Mouse (Mus musculus) urinary bladder, adult 2 months (tissue): Measurements from ENCODE around the gene Ank3. TPM values are rescaled to one million over a fixed set of nuclear protein-coding genes. Genes with fewer than 3 reads are reported as not detected.

Source experiments
- DNase-seq: peaks from one replicate; pipeline ENCODE4 v3.0.0; 2022; ENCODE audit warnings: low spot score
- polyA plus RNA-seq: library from polyadenylated mRNA; depleted of rRNA; stranded (reverse); fragments of >200 nt; gene quantifications from 2 replicates; pipeline ENCODE4 v1.2.3, GENCODE M21; 2012

The Ank3 gene
- polyA plus RNA-seq, 1 experiment: 27.3 TPM

DNA sequence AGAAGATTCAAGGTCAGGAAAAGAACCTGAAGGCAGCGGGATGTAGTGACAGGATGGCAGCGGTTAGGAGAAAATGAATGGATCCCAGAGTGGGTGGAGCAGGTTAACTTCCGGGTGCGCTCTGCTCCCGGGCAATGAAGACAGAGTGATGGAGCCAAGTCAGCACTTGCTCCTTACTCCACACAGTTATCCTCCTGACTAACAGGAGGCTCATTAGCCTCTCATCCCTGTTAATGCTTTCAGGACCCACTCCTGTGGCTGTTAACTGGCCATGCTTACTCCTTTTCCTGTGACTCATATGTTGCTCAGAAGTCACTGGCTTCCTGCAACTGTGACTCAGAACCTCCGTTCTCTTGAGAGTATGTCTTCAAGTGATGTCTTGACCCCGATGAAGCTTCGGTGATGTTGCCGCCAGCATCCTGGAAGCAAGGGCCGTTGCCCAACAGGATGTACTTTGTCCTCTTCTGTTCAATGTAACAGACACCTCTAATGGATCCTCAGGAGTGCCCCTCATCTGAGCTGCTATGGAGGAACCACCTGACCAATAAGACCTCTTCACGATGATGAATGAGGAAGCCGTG is 378.6 kb downstream of the Ank3 start:
- no peak for DNase-seq

DNA sequence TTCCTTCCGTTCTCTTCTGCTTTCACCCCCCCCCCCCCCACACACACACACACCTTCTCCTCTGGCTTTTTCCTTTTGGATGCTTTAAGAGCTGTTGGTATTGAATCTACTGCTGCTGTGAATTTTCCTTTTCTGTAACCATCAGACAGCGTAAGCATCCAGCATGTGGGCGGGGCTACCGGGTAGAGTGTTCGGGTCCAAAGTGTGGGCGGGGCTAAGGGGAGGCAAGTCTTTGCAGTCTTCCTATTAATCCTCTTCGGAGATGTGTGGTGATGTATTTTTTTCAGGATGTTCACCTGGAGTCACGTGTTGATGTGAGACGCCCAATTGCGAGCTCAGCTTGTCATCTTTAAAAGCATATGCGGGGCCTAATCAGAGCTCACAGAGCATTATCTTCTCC is 379.2 kb downstream of the Ank3 start:
- DNase-seq: no peak

DNA sequence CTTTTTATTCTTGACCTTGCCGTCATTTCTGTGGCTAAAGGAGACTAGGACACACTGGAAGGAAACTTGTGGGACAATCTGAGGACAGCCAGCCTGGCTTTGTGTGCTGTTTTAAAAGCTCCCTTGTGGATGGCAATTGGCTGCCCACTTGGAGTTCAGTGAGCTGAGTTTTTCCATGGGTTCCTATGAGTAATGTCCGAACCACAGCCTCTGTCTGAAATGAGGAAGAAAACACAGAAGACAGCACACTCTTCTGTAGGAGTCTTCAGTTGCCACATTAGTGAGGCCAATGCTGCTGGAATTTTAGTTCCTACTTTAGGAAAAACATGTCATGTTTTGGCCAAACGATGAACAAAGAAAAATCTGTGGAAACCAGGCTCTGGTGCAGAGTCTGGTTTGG is 380.7 kb downstream of the Ank3 start:
- no peak for DNase-seq

DNA sequence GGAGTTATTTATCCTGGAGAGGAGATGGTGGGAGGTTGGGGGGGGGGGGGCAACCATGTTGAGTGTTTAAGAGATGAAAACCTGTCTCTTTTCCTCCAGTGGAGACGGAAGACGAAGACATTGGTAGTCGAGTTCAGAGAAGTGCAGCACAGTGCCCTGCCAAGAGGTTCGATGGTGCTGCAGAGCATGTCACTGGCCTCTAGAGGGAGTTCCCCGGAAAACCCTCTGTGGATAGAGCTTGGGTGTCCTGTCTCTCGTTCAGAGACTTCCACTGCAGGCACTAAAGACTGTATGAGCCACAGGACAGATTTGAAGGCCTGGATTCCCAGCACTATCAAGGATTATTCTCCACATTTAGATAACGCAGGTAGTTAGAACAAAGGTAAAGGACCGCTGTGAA is 382.9 kb downstream of the Ank3 start:
- no peak for DNase-seq

DNA sequence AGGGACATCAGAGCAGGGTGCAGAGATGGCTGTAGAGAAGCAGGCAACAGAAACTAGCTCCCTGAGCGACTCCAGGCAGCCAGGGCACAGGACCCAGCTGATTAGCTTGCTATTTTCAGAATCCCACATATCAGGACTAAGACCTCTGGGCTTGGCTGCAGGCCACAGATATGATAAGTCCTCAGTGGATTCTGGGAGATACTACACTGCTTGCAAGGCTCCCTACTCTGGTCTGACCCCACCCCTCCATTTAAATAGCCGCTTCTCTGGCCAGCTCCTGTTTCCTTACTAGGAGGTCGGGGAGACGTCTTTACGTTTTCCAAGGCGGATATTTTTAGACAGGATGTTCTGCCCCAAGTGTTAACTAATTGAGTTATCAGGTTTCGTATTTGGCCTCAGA is 386.7 kb downstream of the Ank3 start:
- no peak for DNase-seq

DNA sequence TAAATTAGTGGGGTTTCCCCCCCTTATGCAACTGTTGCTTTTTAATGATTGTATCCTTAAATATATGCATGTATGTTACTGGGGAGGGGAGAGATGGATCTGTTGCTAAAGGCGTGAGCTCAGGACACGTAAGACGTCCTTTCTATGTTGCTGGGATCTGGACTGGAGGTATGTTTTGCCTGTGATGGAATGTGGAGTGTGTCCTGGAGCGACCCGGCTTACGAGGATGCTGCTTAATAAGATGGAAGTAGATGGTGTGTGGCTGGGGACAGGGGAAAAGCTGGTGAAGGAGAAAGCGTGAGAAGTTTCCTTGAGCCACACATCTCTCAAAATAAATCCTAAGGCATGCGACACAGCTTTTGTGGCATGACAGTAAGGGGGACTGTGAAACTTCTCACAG is 387.1 kb downstream of the Ank3 start:
- DNase-seq: no peak

DNA sequence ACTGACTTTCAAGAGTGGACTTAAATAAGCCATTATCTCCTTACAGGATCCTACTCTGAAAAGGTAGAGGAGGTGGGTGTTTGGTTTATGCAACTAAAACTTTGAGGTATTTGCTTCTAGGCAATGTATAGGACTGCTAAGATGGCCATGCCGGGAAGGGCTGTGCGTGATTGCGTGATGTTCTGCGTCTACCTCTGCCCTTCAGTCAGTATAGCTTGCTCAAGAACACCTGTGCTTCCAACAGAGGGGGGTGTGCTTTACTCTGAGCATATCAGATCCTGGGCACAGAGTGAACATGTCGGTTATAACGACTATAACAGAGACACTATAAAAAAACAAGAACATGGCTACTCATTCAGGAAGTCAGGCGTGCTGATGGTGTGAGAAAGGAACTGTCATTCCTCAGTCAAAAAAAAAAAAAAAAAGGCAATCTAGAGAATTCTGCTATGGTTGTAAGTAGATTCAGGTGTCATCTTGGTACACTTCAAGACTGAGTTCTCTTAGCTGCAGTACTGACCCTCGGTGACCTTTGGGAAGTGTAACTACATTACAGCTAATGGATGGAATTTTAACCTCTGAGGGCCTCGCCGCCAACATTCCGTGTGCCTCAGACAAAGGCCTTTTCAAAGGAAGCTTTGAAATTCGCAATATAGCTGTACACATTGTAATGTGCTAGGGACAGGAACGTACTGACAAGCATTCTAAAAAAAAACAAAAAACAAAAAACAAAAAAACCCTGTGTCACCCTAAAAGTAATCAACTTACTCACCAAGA is 387.8 kb downstream of the Ank3 start:
- no peak for DNase-seq

DNA sequence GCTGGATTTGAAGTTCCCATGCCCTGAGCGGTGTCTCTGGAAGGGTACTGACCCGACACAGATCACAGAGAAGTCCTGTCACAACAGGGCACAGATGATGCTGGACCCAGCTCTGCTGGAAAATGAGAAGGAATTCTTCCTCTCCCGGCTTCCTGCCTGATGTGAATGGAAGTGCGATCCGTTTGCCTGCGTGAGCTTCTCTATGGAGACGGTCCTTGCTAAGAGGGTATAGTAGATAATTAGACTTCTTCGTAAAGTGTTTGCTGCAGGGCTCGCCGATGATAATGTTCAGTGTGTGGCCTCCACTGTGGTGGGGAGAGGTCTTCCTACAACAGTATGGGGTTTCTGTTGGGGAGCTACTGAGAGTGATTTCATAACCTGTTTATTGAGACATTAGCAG is 388.8 kb downstream of the Ank3 start:
- DNase-seq: no peak

DNA sequence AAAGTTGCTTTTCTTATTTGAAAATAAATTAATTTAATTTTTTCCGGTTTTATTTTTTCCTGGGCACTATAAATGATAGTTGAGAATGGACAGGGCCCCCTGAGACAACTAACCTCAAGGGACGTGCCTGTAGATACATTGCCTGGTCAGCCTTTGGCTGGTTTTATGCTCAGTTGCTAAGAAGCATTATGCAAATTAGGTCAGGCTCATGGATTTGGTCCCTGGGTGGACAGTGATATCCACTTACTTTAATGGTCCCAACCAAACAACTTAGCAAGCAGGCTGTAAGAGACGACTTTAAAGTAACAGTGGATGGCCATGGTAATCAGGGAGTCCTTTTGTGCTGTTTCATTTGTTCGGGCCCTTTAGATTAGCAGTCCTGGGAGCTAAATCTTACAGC is 392.0 kb downstream of the Ank3 start:
- DNase-seq: no peak

DNA sequence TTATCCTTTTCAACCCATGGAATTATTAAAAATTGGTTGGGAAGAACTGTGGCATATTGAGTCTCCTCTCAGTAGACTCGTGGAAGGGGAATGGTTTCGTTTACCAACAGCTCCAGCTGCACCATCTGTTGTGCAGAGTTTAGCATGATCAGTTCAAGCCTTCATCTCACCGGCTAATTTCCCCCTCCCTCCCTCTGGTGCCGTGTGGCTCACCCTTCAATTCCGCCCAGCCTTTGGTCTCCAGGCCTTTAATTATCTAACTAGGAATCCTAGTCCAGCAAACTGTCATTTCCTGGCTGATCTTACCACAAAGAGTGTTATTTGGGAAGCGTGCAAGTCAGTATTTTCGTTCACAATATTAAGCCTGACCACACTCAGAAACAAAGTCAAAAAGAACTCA is 393.4 kb downstream of the Ank3 start:
- no peak for DNase-seq

DNA sequence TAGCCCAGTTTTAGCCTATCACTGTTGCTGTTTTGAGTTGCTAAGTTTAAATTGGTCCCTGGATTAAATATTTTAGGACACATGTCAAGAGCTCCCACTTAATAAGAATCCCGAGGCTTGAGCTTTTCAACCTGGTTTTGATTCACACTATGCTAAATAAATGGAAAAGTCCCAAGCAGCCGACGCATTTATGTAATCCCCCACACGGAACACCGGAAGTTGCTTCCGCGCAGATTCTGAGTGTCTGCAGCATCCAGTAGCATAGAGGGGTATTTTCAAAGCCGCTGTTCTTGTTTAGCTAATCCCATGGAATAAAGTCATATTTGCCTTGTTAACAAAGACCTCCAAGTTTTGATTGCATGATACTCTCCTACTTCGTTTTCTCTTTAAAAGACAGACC is 393.8 kb downstream of the Ank3 start:
- no peak for DNase-seq

DNA sequence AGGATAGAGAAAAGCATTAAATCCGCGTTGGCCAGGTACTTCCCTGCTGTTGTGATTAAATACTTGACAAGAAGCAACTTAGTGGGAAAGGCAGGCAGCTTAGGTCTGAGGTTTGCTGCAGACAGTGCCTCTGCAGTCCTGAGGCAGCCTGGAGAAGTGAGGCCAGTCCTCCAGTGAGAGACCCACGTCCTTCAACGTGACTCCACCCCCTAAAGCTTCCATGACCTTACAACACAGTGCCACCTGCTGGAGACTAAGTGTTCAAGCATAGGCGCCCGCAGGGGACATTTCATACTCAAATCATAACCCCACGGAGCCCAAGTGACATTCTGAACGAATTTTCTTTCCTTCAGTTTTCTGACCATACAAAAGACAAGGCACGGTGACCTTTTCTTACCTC is 394.5 kb downstream of the Ank3 start:
- DNase-seq: no peak

DNA sequence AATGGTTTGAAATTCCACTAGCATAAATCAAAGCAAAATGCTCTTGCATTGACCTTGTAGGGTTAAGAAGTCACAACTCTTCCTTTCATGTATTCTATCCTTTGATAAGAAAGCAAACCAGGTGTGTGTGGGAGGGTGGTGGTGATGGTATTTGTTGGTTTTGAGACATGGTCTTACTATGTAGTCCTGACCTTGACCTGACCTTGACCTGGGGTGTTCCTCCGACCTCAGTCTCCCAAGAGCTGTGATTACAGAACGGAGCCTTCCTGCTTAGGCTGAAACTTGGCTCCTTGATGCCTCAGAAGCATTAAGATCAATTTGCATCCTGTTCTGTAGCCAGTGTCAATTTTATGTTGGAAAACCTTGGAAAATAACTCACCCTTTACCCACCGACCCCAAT is 397.1 kb downstream of the Ank3 start:
- no peak for DNase-seq

DNA sequence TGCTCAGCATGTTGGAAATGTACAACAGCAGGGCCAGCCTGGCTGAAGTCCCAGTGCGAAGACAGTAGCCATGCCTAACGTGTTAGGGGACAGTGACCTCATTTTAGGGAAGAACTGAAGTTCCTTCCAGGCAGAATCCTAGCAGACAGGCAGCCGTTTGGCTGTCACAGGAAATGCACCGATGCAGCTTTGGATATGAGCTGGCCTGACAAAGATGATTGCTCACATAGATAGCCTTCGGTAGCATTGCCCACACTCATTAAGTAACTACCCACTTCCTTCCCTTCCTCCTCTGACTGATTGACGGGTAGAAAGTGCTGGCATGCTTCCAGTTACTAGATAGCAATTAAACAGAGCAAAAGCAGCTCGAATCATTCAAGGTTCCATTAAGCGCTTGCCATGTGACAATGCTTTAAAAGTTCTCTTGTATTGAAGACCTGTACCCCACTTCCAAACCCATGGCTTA is 397.9 kb downstream of the Ank3 start:
- no peak for DNase-seq

DNA sequence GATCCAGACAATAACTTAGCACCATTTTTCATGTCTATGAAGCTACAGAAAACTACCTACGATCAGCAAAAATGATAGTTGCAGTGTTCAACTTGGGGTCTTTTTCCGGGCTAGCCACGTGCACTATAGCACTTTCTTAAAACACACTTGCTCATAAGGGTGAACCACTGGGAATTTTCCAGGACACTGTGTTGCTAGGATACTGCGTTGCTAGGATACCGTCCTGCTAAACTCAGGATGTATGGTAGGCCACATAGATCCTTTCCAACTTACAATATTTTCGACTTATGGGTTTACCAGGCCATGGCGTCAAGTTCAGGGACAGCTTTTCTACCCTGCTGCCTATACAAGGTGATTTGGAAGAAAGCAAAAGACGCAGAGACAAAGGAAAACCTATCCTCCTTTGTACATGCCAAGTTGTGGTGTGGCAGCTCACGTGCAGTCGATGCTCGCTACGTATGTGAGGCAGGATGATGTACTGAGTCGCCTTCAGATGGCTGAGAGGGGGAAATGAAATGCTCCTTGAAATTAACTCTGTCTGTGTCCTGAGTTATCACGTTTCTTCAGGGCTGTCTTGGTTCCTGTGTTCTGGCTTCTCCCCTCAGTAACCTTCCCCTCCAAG is 404.7 kb downstream of the Ank3 start:
- no peak for DNase-seq

DNA sequence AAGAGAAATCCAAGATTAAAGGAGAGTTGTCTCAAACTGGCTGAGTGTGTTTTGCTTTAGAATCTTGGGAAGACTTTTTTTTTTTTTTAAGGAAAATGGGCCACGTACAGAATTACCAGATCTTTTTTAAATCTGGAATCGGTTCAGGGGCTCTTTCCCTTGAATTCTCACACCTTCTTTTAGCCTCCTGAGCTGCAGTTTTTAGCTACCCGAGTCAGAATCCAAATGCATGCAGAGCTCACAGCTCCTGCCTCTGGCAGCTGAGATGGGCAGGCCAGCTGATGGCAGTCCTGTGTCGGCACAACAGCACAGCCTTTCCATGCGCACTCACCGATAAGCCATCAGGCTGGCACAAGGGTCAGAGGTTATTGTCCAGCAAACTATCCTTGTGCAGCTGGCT is 406.0 kb downstream of the Ank3 start:
- no peak for DNase-seq

DNA sequence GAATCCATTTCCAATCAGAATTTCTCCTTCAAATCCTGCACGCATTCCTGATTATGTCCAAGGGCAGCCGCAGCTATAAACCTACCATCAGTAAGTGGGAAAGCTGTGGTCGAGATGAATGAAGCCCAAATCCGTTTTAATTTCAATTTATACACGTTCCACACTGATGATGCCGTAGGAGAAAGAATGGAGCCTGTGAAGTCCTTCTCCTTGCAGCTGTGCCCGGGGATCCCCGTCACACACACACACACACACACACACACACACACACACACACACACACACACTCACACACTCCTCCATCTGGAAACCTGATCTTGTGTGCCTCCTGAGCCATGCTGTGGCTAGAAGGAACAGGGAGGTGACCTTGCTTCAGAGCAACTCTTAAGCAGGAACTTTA is 412.2 kb downstream of the Ank3 start:
- no peak for DNase-seq

DNA sequence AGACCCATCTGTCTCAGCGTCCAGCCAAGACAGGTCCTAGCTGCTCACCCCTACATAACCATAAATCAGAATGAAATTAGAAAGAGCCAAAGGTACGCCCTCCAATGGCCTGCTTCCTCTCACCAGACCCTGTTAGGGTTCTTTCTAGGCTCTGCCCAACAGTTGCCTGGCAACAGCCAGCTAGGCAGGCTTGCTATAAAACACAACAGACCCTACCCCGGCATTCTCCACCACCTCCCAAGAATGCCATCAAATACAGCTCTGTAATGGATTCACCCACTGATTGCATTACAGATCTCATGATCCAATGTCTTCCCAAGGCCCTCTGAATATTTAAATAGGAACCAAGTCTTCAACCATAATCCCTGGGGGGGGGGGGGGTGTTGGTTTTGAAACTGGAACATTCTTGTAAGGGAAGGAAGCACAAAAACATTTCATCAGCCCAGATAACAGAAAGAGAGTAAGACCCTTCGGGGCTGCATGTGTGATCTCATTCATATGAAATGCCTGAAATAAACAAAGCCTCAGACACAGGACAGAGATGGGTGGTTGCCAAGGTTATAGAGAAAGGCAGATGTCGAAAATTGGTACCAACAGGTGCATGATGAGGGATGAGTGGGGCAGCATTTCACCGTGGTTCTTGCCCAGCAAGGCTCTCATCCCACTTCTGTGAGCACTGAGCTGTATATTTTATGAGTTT is 415.4 kb downstream of the Ank3 start:
- no peak for DNase-seq

DNA sequence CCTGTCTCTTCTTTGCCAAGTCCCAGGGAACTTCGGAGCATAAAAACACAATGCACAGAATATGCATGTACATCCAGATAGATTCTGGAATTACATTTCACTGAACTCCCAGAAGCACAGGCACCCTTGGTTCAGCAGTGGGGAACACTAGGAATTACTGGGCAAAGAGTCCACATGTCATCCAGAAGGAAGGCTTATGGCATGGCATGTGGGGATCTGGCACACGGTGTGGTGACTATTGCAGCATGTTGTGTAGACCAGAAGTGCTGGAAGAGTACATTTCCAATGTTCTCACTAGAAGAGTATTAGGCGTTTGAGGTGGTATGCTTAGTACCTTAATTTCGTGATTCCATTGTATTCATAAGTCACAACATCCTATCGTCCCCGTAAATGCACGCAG is 422.7 kb downstream of the Ank3 start:
- DNase-seq: no peak

DNA sequence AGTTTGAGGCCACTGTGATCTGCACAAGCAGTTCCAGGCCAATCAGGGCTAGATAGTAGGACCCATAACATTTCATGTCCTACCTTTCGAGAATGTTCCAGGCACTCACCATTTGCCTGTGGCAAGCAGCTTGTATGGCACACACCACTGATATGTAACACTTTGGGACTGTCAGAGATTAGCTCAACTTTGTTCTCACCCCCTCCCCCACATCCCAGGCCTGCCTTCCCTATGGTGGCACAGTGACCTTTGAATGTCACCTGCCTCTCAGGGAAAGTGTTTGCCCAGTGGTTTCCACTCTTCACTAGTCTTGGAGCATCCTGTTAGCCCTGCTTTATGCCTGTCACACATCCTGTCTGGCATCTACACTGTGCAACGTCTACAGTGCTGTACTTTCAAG is 430.2 kb downstream of the Ank3 start:
- DNase-seq: no peak

DNA sequence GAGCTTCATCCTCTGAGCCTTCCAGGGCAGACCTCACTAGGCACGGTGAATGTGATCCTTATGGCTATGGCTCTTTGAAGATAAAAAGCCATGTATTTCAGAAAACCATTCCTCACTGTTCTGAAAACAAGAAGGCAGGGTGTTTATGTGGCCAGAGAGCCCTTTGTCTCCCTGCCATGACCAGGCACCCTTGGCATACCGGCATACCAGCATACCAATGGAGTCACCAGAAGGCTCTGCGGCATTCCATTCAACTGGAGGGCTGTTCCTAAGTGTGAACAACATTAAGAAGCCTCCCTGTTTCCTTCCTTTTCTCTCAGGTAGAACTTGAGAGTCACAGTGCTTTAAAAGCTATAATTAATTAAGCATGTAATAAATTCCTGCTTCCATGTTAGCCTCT is 430.7 kb downstream of the Ank3 start:
- DNase-seq: no peak

DNA sequence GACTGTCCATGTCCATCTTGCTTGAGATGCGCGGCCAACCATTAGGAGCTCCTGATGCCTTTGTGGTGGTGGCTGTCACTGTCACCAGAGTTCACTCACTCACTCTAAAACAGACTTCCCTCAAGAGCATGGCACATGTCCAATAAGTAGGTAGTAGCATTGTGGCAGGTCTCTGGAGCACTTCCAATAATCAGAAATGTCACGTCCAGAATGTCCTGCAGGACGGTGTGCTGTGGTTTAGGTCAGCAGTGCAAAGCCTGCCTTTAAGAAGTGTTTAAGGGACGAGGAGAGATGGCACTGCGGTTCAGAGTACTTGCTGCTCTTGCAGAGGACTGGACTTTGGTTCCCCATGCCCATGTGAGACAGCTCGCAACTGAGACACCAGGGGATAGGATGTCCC is 433.0 kb downstream of the Ank3 start:
- no peak for DNase-seq

DNA sequence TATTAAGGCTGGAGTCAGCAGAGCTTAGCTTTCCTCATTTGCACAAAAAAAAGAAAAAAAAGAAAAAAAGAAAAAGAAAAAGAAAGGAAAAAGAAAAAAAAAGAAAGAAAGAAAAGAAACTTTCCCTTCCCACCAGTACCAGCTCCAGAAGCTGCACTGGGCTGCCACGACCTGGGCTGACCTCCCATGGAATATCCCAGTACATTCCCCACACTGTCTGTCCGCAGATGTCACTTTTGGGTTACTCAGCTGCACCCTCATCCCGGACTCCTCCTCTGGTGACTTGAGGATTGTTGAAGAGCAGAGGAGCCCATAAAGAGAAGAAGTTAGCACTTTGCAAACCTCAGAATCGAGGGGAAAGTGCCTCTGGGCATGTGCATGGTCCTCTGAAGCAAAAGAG is 433.7 kb downstream of the Ank3 start:
- no peak for DNase-seq
